Mouse (Mus musculus) heart, embryonic 16.5 days (tissue): ENCODE results near the gene Dact3. TPM values are rescaled to one million over a fixed set of nuclear protein-coding genes. Genes with fewer than 3 reads are reported as not detected.

Experiments
- ATAC-seq: fragments of 200-750 bp; cut with Nextera tagmentation; replicated peaks from 2 replicates; pipeline ENCODE4 v1.8.0; 2017; ENCODE audit warnings: moderate number of reproducible peaks; ENCODE audit not compliant: insufficient read depth, low FRiP score; ENCODE audit errors: extremely low read depth
- H3K27ac ChIP-seq: fragments of 300-500 bp; sonication (generic); 2 replicates; pipeline ENCODE4 v1.5.1; 2014; ENCODE audit warnings: mild to moderate bottlenecking, low read length, control low read depth, moderate library complexity
- H3K27me3 ChIP-seq: fragments of 300-500 bp; sonication (generic); 2 replicates; pipeline ENCODE4 v1.6.1; 2014; ENCODE audit warnings: low read length, mixed read lengths; ENCODE audit not compliant: control insufficient read depth, insufficient read depth
- H3K36me3 ChIP-seq: fragments of 300-500 bp; sonication (generic); 2 replicates; pipeline ENCODE4 v1.6.1; 2014; ENCODE audit not compliant: control insufficient read depth, insufficient read depth
- H3K4me1 ChIP-seq: fragments of 300-500 bp; sonication (generic); 2 replicates; pipeline ENCODE4 v1.6.1; 2014; ENCODE audit warnings: low read length, mixed read lengths; ENCODE audit not compliant: control insufficient read depth, insufficient read depth
- H3K4me2 ChIP-seq: fragments of 300-500 bp; sonication (generic); 2 replicates; pipeline ENCODE4 v1.6.1; 2014; ENCODE audit warnings: low read depth, mild to moderate bottlenecking, control low read depth, low read length
- H3K4me3 ChIP-seq: fragments of 300-500 bp; sonication (generic); 2 replicates; pipeline ENCODE4 v1.5.1; 2014; ENCODE audit warnings: mild to moderate bottlenecking, control low read depth, low read length
- H3K9ac ChIP-seq: fragments of 300-500 bp; sonication (generic); 2 replicates; pipeline ENCODE4 v1.6.1; 2014; ENCODE audit warnings: low read length, control low read depth
- H3K9me3 ChIP-seq: fragments of 300-500 bp; sonication (generic); replicated peaks from 2 replicates; pipeline ENCODE4 v1.6.1; 2016; ENCODE audit warnings: low read length; ENCODE audit not compliant: control insufficient read depth
- WGBS: fragments of 180-500 bp; shearing (Covaris S2); extraction: QIAGEN DNeasy Blood & Tissue Kit; methylation state at CpG from one replicate; pipeline ENCODE4 v1.1.7; 2014; 5-methylcytosine and 5-hydroxymethylcytosine counted together
- polyA plus RNA-seq: library from polyadenylated mRNA; unstranded; fragments of >200 nt; fragmentation: Nextera tagmentation; extraction: Ambion mirVana; gene quantifications from 2 replicates; pipeline ENCODE4 v1.2.1, GENCODE M21; 2015

Gene Dact3
- polyA plus RNA-seq, 1 experiment from 2014 or later: 2.8 TPM

DNA sequence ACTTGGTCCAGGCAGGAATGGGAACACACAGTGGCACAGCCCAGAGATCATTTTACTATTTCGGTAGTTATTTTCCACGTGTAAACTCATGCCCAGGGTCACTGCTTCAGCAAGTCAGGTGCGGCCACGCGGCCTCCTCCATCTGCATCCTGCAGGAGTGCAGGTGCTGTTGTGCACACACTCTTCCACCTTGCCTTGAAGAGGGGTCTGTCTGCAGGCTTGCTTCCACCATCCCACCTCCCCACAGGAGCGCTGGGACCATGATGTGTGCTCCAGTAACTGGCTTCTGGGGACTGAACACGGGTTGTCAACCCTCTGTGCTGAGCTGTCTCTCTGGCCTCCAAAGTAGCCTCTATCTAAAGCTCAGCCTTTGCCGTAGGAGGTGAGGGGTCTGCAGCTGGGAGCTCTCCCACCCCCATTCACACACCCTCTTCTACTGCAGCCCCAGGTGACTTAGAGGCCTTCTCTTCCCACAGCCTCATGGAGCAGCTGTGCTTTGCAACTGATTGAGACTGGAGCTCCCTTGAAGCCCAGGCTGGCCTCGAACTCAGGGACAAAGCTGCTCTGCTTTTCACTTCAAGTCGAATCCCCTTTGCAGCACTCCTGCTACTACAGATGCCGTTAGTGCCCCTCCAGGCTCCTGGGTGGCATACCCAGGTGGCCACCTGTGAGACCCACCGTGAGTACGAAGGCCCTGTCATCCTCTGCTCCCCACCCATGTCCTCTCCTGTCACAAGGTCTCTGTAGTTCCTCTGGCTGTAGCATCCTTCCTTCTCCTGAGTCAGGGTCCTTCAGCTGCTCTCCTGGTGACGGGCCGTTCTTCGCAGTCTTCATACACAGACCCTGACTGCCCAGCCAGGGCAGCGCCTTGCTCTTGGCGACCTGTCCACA lies 39.6 kb downstream of the Dact3 start:
- H3K9me3 ChIP-seq: no peaks in the 10 kb centered on the region
- H3K36me3 ChIP-seq: peaks cover 44% of the 10 kb centered on the region
- H3K27ac ChIP-seq: no peak overlapping the region
- peaks cover 7% of the 10 kb centered on the region; the same call in 1 of the 2 replicates for H3K27me3 ChIP-seq
- peaks cover 19% of the 10 kb centered on the region for H3K4me1 ChIP-seq
- H3K9ac ChIP-seq: no peak overlapping the region
- no peak overlapping the region for H3K4me3 ChIP-seq
- H3K4me2 ChIP-seq: no peak overlapping the region
- no peak for ATAC-seq
- WGBS: 85% methylated on average over 18 of the region's 18 CpGs

DNA sequence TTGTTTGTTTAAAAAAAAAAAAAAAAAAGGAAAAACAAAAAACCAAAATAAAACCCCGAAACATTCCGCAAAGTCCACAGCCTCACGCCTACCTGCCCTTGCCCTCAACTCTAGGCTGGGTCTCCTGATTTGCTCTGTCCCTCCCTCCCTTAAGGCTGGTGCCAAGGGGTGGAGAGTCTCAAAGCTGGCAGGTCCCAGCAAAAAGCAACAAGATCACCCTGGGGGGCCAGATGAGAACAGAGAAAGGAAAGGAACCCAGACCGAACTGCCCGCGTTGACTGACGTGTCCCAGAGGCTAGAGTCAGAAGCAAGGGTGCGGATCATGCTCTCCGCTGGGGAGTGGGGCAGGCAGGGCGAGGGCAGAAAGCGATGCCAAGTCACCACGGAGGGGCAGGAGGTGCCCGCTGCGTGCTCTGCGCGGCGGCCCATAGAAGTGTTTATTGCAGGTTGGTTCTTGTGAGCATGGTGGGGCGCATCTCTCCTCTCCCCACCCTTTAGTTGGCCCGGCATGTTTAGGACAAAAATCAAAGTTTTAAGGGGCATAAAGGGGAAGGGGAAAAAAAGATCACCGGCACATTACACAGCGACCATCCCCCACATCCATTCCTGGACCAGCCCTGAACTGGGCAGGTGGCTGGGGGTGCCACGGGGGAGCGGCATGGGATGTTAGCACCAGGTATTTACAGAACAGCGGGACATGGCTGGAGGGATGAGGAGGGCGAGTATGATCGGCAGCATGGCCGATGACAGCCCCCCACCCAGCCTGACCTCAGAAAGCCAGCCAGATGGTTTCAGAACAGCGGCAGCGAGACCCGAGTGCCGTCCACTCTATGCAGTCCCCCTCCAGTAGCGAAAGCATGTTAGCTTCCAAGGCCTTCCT lies 40.6 kb downstream of the Dact3 start:
- ATAC-seq: no peak
- H3K4me3 ChIP-seq: no peak overlapping the region
- no peak overlapping the region for H3K9ac ChIP-seq
- H3K27ac ChIP-seq: no peak overlapping the region
- H3K9me3 ChIP-seq: no peaks in the 10 kb centered on the region
- H3K4me2 ChIP-seq: no peak overlapping the region
- 83% methylated on average over 32 of the region's 32 CpGs for WGBS
- H3K4me1 ChIP-seq: peaks cover 21% of the 10 kb centered on the region
- H3K36me3 ChIP-seq: peaks cover 44% of the 10 kb centered on the region
- 0 out of 2 replicates have a peak, but pooled peaks cover 2% of the 10 kb centered on the region for H3K27me3 ChIP-seq

DNA sequence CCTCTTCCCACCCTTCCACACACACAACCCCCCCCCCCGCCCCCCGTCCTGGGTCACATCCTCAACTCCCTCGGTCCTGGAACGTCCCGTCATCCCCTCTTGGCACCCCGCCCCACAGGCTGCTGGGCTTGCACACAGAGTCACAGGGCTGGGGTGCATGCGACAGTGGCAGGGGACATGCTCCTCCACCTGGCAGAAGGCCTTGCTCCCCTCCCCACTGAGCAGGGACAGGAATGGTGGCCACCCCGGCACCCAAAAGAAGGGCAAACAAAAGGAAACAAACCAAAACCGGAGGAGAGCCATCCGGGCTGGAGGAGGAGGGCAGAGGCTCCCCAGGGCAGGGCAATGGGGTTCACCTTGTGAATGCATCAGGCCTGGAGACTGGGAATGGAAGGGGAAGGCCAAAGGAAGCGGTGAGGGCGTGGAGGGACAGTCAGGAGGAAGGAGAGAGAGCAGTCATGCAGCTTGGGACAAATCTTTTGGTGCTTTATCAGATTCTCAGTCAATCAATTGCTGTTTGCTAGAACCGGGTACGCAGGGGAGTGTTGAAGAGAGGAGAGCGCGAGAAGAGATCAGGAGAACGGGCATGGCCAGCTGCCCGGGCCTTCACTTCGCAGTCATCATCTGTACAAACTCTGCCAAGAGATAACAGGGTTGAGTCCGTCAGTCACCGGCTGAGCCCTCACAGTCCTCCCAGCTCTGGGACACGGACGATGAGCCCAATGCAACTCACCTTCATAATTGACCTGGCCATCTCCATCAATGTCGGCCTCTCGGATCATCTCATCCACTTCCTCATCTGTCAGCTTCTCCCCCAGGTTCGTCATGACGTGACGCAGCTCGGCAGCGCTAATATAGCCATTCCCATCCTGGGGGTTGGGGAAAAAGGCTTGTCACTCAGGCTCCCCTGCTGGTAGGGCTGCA lies 41.5 kb downstream of the Dact3 start:
- H3K4me1 ChIP-seq: peaks cover 30% of the 10 kb centered on the region
- no peaks in the 10 kb centered on the region for H3K9me3 ChIP-seq
- H3K27ac ChIP-seq: no peak overlapping the region
- H3K27me3 ChIP-seq: 0 out of 2 replicates have a peak, but pooled peaks cover 2% of the 10 kb centered on the region
- no peak for ATAC-seq
- WGBS: 57% methylated on average over 29 of the region's 30 CpGs
- H3K9ac ChIP-seq: no peak overlapping the region
- peaks cover 44% of the 10 kb centered on the region for H3K36me3 ChIP-seq
- H3K4me3 ChIP-seq: no peak overlapping the region
- no peak overlapping the region for H3K4me2 ChIP-seq

DNA sequence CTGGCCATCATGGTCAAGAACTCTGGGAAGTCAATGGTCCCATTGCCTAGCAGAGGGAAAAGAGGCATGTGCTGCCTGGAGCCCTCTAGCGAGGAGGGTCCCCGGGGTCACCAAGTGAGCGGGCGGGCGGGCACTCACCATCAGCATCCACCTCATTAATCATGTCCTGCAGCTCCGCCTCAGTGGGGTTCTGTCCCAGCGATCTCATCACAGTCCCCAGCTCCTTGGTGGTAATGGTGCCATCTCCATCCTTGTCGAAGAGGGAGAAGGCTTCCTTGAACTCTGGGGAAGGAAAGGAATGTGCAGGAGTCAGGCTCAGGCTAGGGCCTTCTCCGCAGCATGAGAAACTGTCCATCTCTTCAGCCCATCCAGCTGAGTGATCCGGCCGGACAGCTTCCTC lies 42.3 kb downstream of the Dact3 start:
- H3K27me3 ChIP-seq: 0 out of 2 replicates have a peak, but pooled peaks cover 2% of the 10 kb centered on the region
- H3K9me3 ChIP-seq: no peaks in the 10 kb centered on the region
- H3K4me2 ChIP-seq: no peak overlapping the region
- no peak for ATAC-seq
- H3K4me3 ChIP-seq: no peak overlapping the region
- H3K4me1 ChIP-seq: peaks cover 39% of the 10 kb centered on the region
- no peak overlapping the region for H3K9ac ChIP-seq
- no peak overlapping the region for H3K27ac ChIP-seq
- 80% methylated on average over 11 of the region's 11 CpGs for WGBS
- peaks cover 44% of the 10 kb centered on the region for H3K36me3 ChIP-seq

DNA sequence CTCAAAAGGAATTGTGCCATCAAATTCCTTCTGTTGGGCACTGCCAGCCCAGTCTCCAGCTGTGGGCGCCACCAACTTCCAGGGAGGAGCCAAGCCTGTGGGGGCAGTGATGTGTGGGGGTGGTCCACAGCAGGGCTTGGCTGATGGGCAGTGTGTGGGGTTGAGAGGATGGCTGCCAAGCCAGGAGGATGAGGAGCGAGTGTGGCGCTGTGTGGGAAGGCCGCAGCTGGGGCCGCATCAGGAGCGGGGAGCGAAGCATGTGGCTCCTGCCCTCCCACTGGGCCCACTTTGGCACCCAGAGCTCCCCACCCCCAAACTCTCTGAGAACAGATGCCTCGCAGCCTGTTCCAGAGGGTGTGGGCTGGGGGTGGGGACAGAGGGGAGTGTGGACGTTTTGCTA lies 42.9 kb downstream of the Dact3 start:
- WGBS: 75% methylated on average over 9 of the region's 9 CpGs
- H3K4me2 ChIP-seq: no peak overlapping the region
- H3K9me3 ChIP-seq: no peaks in the 10 kb centered on the region
- H3K36me3 ChIP-seq: peaks cover 44% of the 10 kb centered on the region
- peaks cover 44% of the 10 kb centered on the region for H3K4me1 ChIP-seq
- no peak overlapping the region for H3K9ac ChIP-seq
- no peak overlapping the region for H3K4me3 ChIP-seq
- no peaks in the 10 kb centered on the region for H3K27me3 ChIP-seq
- H3K27ac ChIP-seq: no peak overlapping the region
- ATAC-seq: no peak

DNA sequence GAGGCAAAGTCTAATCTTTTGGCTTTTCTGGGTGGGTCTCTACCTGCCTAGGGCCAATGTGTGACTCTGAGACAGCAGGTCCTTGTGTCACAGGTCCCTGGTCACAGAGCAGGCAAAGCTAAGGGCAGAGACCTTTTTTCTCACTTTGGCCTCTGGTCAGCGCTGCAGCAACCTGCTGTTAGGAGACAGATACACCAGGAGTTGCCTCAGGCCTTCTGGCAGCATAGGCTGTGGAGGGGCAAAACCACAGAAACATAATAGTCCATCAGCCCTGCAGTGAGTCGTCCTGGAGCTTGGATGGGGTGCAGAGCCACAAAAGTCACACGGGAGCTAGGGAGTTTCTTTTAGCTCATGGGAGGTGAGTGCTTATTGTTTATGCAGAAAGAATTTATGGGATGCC lies 43.6 kb downstream of the Dact3 start:
- H3K9ac ChIP-seq: no peak overlapping the region
- H3K4me1 ChIP-seq: peaks cover 45% of the 10 kb centered on the region
- no peak for ATAC-seq
- no peak overlapping the region for H3K4me2 ChIP-seq
- no peak overlapping the region for H3K27ac ChIP-seq
- H3K9me3 ChIP-seq: no peaks in the 10 kb centered on the region
- 79% methylated on average over 3 of the region's 3 CpGs for WGBS
- no peak overlapping the region for H3K4me3 ChIP-seq
- peaks cover 44% of the 10 kb centered on the region for H3K36me3 ChIP-seq
- H3K27me3 ChIP-seq: no peaks in the 10 kb centered on the region

DNA sequence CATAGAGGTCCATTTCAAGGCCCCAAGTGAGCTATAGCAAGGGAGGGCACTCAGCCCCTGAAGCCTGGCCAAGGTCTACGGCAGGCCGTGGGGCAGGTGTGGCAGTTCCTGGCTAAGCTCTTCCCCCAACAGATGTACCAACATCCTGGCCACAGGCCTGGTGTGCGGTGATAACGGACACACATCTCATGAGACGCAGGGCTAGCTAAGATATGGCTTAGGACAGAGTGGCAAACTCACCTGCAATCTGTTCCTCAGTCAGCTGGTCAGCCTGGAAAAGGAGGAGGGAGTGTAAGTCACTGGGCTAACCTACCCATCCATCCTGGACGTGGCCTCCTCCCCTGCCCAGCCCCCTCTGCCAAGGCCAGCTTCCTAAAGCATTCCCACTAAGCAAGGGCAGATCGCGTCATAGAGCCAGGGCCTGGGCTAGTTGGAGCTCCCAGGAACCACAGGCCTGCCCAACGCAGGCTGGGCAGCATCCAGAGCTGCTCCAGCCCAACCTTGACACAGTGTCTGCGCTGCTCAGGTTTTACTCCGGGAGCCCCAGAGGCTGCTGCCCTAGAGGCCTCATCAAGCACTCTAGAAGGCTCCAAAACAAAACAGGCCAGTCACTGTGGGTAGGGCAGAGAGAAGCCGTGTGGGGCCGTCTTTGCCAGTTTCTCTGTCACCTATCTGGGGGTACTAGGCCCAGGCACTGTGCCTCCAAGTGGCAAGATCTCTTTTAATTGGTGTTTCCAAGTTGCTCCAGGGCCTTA lies 44.5 kb downstream of the Dact3 start:
- Histone ChIP-seq H3K4me3 (no peak overlapping the region), H3K9me3 (no peaks in the 10 kb centered on the region), H3K27me3 (no peaks in the 10 kb centered on the region), H3K27ac (0 out of 2 replicates have a peak overlapping the region, but pooled peaks have one; percentile 25), H3K4me1 (peaks cover 45% of the 10 kb centered on the region), H3K36me3 (peaks cover 39% of the 10 kb centered on the region), H3K9ac (peak overlapping the region; percentile 37; the same call in 1 of the 2 replicates), H3K4me2 (no peak overlapping the region)
- 77% methylated on average over 13 of the region's 13 CpGs for WGBS
- ATAC-seq: no peak

DNA sequence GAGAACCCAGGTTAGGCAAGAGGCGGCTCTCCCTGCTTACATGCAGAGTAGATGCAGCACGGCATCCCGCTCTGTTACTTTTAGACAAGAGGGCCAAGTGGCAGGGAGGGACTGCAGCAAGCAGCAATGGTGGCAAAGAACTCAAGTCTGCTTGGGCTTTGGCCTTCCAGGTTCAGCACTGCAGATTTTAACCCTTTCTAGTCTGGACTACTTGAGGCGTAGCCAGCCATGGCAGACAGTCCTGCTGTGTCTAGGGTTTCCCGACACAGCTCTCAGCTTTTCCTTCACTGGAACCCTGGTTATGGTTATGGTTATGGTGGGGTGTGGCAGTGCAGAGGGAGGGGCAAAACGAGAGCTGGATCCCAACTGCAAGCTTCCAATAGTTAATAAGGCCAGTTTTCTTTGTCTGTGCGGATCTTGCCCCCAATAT lies 45.0 kb downstream of the Dact3 start:
- H3K4me3 ChIP-seq: no peak overlapping the region
- no peak overlapping the region for H3K9ac ChIP-seq
- H3K4me2 ChIP-seq: no peak overlapping the region
- no peaks in the 10 kb centered on the region for H3K9me3 ChIP-seq
- H3K36me3 ChIP-seq: peaks cover 33% of the 10 kb centered on the region
- H3K27me3 ChIP-seq: no peaks in the 10 kb centered on the region
- no peak overlapping the region for H3K27ac ChIP-seq
- WGBS: 83% methylated on average over 7 of the region's 7 CpGs
- ATAC-seq: no peak
- peaks cover 45% of the 10 kb centered on the region for H3K4me1 ChIP-seq
